Mouse (Mus musculus) gastrocnemius, postnatal 4 days (tissue): ENCODE data around the gene Anapc11. TPM values are rescaled to one million over a fixed set of nuclear protein-coding genes. Genes with fewer than 3 reads are reported as not detected.

Source experiments
- DNase-seq, 2 experiments: peaks; one replicate each; pipeline ENCODE4 v3.0.0; 2021 to 2022; ENCODE audit warnings: low spot score in 2 of 2, mixed read lengths in 2 of 2
- microRNA-seq: library from miRNA; unstranded; fragments of <30 nt; microRNA quantifications from one replicate; pipeline ENCODE4 v1.2.0, GENCODE M21; 2021
- total RNA-seq, 2 experiments: library from RNA; stranded (reverse); gene quantifications; 2 replicates each; pipeline ENCODE4 v1.2.3; 2021

Anapc11 gene
- total RNA-seq, 2 experiments from 2014 or later, result 72.5 to 86.2 TPM

DNA sequence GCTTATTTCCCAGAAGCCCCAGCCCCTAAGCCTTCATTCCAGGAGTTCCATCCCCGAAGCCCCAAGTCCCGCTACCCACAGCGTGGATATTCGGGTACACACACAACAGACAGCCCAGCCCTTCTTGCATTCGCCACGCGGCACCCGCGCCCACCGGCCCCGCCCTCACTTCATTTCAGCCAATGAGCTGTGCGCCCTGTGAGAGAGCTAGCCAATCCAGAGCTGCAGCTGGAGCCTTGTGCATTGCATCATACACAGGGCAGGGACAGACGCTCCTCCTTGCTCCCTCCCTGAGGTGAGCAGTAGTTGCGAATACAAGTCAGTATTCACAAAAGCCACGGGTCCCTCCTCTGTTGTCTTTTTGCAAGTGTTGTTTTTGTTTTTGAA is 45.4 kb downstream of the Anapc11 start, which contains the start of gene Pycr1:
TSS of gene Pycr1 (minus strand) at position 169 of the 387 bp plus-strand sequence.
- peak; percentile 85 to 93 for DNase-seq

DNA sequence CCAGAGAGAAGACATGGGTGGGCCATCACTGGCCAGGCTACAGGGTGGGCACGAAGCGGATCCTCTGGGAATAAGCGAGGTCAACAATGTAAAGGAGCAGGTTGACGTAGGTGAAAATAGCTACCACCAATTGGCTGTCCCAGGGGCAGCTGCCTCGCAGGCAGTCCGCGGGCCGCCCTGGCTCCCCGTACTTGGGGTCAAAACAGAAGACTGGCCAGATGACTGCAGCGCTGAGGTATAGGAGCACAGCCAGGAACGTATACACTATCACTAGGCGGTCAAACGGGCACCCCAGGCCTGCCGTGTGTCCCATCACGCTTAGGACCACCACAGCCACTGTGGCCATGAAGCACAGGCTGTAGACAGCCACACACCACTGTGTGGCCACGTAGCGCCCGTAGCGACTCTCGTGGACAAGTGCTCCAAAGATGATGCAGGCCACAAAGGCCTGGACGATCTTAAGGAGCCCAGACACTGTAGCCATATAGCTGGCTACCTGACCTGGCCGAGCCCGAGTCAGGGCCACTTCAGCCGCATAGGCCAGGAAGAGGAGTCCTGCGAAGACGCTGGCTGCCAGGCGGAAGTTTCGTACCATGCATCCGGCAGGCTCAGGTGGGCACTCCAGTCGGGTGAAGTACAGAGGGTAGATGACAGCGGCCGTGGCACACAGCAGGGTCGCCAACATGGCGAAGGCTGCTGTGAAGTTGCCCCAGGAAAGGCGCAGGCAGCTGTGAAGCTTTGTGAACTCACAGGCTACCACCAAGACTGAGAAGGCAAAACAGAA is 49.0 kb downstream of the Anapc11 start:
- no peak for DNase-seq

DNA sequence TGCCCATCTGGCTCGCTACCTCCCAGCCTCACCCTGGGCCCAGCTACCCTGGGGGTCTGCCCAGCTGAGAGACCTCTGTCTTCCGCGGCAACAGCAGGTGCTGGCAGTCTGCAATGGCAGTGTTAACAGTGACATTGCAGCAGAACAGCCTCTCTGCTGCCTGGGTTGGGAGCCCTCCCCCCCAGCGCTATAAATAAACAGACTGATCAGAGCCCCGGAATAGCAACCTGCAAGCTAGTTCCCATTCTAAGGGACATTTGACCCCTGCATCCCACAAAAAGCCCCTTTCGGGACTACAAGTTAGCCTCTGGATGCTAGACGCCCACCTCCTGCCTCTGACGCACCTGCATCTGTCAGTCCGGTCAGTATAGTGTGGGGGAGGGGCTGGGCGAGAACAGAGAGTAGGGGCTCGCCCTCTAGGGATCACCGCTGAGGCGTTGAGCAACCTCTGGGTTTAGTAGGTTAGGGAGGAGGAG is 49.8 kb downstream of the Anapc11 start, which contains the start of gene Myadml2:
TSS of gene Myadml2 (minus strand) at position 158 of the 476 bp plus-strand sequence.
- no peak for DNase-seq

DNA sequence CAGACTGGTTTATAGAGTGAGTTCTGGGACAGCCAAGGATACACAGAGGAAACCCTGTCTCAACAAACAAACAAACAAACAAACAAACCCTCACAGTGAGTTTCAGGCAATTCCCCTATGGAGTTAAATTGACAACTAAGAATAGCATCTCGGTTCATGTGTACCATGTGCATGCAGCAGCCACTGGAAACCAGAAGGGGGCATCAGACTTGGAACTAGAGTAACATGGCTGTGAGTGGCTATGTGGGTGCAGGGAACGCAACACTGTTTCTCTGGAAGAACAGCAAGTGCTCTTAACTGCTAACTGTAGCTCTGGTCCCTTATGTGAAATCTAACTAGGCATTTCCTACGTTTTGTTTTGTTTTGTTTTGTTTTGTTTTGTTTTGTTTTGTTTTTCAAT is 53.7 kb downstream of the Anapc11 start:
- DNase-seq, result no peak

DNA sequence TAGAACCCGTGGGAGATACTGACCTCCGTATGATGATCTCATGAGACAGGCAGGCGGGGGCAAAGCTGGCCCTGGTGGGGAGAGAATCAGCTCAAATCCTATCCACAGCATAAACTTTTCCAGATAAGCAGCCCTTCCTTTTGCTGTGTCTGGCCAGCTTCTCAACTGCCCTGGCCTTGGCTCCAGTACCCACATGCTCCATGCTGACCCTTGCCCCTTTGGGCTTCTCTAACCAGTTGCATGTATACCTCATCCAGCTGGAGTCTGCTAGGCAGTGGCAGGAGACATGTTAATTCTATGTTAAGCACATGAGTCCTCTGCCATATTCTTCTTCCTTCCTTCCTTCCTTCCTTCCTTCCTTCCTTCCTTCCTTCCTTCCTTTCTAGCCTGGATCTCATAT is 56.5 kb downstream of the Anapc11 start:
- DNase-seq, result no peak

DNA sequence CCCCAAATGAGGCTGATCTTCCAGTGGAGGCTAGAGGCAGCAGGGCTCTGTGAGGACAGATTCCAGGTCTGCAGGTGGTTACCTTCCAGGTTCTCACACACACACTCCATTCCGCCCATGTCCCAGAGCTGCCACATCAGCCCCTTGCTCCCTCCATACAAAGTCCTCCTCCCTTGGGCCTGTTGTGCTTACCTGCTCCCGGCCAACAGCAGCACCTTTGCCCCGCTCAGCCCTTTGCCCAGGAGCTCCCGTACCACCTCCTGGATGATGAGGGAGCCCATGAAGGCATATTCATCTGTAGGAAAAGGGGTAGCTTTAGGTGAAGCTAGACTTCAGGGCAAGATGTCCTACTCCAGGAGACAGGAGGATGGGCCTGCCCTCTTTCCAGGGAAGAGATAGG is 59.1 kb downstream of the Anapc11 start:
- no peak for DNase-seq

Small RNA genes within 50 kb of the gene (microRNA-seq; reads per million reads assigned to microRNA genes)
- not detected for gene Mir6936

Other genes starting within 250 kb of the Anapc11 start
- gene Actg1, start 249.9 kb upstream of the Anapc11 start, total RNA-seq, result 100 to 1,000 TPM; 861 to 883 TPM
- gene Fscn2, start 236.9 kb upstream of the Anapc11 start, total RNA-seq, result under 1 TPM; 0.52 to 0.98 TPM
- gene Faap100, start 219.7 kb upstream of the Anapc11 start, total RNA-seq, result 10 to 100 TPM; 16.7 to 16.9 TPM
- gene Nploc4, start 160.7 kb upstream of the Anapc11 start, total RNA-seq, result 10 to 100 TPM; 68.0 to 80.5 TPM
- gene Tspan10, start 155.8 kb upstream of the Anapc11 start, total RNA-seq, result 1 to 10 TPM in 1 of 2 experiments, not detected in 1; 4.6 TPM
- under 1 TPM in 1 of 2 experiments, not detected in 1; 0.39 TPM for gene Pde6g, start 144.9 kb upstream of the Anapc11 start, total RNA-seq
- gene Oxld1, start 140.4 kb upstream of the Anapc11 start, total RNA-seq, result 10 to 100 TPM; 19.3 to 24.8 TPM
- gene Ccdc137, start 140.3 kb upstream of the Anapc11 start, total RNA-seq, result 10 to 100 TPM in 1 of 2 experiments, 1 to 10 TPM in 1; 8.9 to 10.1 TPM
- 10 to 100 TPM; 20.8 to 23.8 TPM for gene Arl16, start 130.8 kb upstream of the Anapc11 start, total RNA-seq
- 100 to 1,000 TPM; 116 to 122 TPM for gene Mrpl12, start 113.8 kb upstream of the Anapc11 start, total RNA-seq
- 10 to 100 TPM; 19.6 to 20.0 TPM for gene Slc25a10, start 106.6 kb upstream of the Anapc11 start, total RNA-seq
- under 1 TPM in 1 of 2 experiments, not detected in 1; 0.26 TPM for gene Gcgr, start 67.7 kb upstream of the Anapc11 start, total RNA-seq
- 10 to 100 TPM; 74.0 to 81.3 TPM for gene Mcrip1, start 48.7 kb upstream of the Anapc11 start, total RNA-seq
- 10 to 100 TPM; 80.7 to 99.3 TPM for gene Ppp1r27, start 47.3 kb upstream of the Anapc11 start, total RNA-seq
- gene P4hb, start 25.2 kb upstream of the Anapc11 start, total RNA-seq, result 100 to 1,000 TPM; 527 to 538 TPM
- gene Arhgdia, start 16.8 kb upstream of the Anapc11 start, total RNA-seq, result 100 to 1,000 TPM; 278 to 300 TPM
- 100 to 1,000 TPM; 112 to 113 TPM for gene Alyref, start 56 bp upstream of the Anapc11 start, total RNA-seq
- gene Npb, start 10.1 kb downstream of the Anapc11 start, total RNA-seq, result 1 to 10 TPM in 1 of 2 experiments, not detected in 1; 1.3 TPM
- 10 to 100 TPM; 36.6 to 41.4 TPM for gene Pcyt2, start 19.5 kb downstream of the Anapc11 start, total RNA-seq
- 10 to 100 TPM; 12.2 to 12.6 TPM for gene Sirt7, start 26.8 kb downstream of the Anapc11 start, total RNA-seq
- 10 to 100 TPM; 36.7 to 42.6 TPM for gene Mafg, start 35.2 kb downstream of the Anapc11 start, total RNA-seq
- gene Pycr1, start 45.3 kb downstream of the Anapc11 start, total RNA-seq, result 10 to 100 TPM; 27.6 to 29.0 TPM
- gene Myadml2, start 49.7 kb downstream of the Anapc11 start, total RNA-seq, result 10 to 100 TPM; 81.2 to 83.4 TPM
- gene Notum, start 62.8 kb downstream of the Anapc11 start, total RNA-seq, result 1 to 10 TPM; 1.2 to 1.7 TPM
- gene Aspscr1, start 74.6 kb downstream of the Anapc11 start, total RNA-seq, result 10 to 100 TPM; 48.6 to 55.3 TPM
- gene Cenpx, start 115.3 kb downstream of the Anapc11 start, total RNA-seq, result 10 to 100 TPM; 33.7 to 48.7 TPM
- 10 to 100 TPM; 16.0 to 21.0 TPM for gene Lrrc45, start 115.5 kb downstream of the Anapc11 start, total RNA-seq
- gene Rac3, start 123.0 kb downstream of the Anapc11 start, total RNA-seq, result 1 to 10 TPM; 2.5 to 4.8 TPM
- gene Dcxr, start 128.9 kb downstream of the Anapc11 start, total RNA-seq, result 1 to 10 TPM; 4.8 to 5.3 TPM
- 10 to 100 TPM in 1 of 2 experiments, 1 to 10 TPM in 1; 9.5 to 10.4 TPM for gene Cbr2, start 133.7 kb downstream of the Anapc11 start, total RNA-seq
- gene Hmga1b, start 164.4 kb downstream of the Anapc11 start, total RNA-seq, result 10 to 100 TPM; 26.7 to 27.1 TPM
- gene Rfng, start 185.8 kb downstream of the Anapc11 start, total RNA-seq, result 10 to 100 TPM in 1 of 2 experiments, 1 to 10 TPM in 1; 8.3 to 10.9 TPM
- gene Gps1, start 185.9 kb downstream of the Anapc11 start, total RNA-seq, result 10 to 100 TPM; 67.1 to 70.9 TPM
- gene Dus1l, start 198.0 kb downstream of the Anapc11 start, total RNA-seq, result 10 to 100 TPM; 37.8 TPM
- 10 to 100 TPM; 48.6 to 49.9 TPM for gene Fasn, start 226.1 kb downstream of the Anapc11 start, total RNA-seq